Mouse (Mus musculus): ENCODE results near the gene Stac2.

DNA sequence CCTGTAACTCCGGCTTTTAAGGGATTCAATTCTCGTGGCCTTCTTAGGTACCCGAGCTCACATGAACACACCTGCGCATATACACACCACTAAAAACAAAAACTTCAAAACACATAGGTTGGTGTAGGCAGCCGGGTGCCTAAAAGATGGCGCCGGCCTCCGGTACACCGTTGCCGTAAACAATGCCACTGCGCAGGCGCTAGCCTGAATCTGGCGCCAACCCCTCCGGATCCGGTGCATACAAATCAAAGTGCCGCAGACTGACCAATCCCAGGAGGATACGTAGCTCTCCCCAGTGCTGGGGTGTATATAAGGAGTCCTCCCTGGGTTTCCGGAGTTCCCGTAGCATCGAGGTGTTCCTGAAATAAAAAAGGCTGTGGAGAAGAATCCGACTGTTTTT, 14.0 kb upstream of the Stac2 start:
- TF ChIP-seq CTCF (IDR thresholded peaks at IDR 0.05; ENCODE audit: borderline replicate concordance, insufficient read depth, low read depth, low read length) (no peak), POLR2A (IDR thresholded peaks at IDR 0.05; ENCODE audit: borderline replicate concordance, insufficient read depth, low read length) (no peak)

Measured in cerebellum, adult 2 months (tissue).